Mouse (Mus musculus) heart, postnatal 14 days (tissue): ENCODE results near the gene Klhl25. TPM values are rescaled to one million over a fixed set of nuclear protein-coding genes. Genes with fewer than 3 reads are reported as not detected.
"Not testable (repeated sequence)": the region's sequence is repeated elsewhere in the genome, so short reads cannot be mapped to it uniquely, and the experiment has no call there.

Experiments
- DNase-seq, 2 experiments: peaks; one replicate each; pipeline ENCODE4 v3.0.0; 2021 to 2022
- intact Hi-C: fragments of 180-260 bp; cut with DNase I; formaldehyde crosslinking; loops from one replicate; pipeline ENCODE4 v1.15.1; 2025
- total RNA-seq, 2 experiments: library from RNA; stranded (reverse); gene quantifications; 2 replicates each; pipeline ENCODE4 v1.2.3; 2021

Gene Klhl25
- total RNA-seq, 2 experiments from 2014 or later = 6.5 to 7.4 TPM

DNA sequence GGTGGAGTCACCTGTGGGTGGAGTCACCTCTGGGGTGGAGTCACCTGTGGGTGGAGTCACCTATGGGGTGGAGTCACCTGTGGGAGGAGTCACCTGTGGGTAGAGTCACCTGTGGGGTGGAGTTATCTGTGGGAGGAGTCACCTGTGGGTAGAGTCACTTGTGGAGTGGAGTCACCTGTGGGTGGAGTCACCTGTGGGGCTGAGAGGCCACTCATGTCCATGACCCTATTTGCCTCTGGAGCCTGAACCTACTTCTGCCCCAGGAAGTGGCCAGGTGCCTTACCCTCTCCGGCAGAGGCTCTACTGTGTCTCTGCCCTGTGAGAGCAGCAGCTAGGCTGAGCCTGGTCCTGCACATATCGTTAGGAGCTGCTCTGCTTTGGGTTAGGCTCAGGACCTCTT lies 20.6 kb downstream of the Klhl25 start:
- DNase-seq = no peak
- intact Hi-C loops = no loop called here

DNA sequence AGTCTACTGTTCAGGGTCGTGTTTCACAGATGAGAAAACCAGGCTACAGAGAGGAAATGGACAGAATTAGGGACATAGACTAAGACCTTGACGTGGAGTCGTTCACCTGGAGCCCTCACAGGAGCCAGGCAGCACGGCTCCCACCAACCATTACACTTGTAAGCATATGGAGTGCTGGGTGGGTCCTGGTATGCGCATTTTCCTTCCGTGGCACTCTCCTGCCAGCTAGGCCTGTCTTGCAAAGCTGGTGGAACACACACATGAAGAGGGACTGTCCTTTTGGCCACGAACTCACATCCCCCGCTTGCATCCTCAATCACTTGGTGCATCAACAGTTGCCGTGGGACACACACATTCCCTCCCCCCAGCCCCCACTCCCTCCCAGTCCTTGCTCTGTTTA lies 22.4 kb downstream of the Klhl25 start:
- DNase-seq = no peak
- intact Hi-C loops = no loop called here

DNA sequence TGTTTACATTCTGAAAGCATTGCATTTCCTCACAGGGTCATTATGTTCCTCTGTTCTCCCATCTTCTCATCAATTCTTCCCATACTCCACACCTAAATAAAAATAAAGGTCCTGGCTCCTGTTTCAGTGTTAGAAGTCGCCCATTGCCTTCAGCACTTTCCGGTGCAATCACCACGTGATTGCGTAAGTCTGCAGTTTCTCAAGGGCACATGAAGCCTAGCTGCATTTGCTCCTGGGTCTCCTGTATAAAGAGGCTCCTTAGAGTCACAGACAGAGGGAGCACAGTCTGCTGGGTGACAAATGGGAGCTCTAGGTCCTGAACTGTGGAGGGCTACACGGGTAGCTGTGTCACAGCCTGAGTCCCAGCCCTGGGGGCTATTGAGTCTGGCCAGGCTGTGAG lies 24.1 kb downstream of the Klhl25 start:
- intact Hi-C loops = loop anchor here (2.0 kb wide), 1 partner anchor 25 kb away; no protein-coding TSS in a partner anchor
- no peak for DNase-seq

DNA sequence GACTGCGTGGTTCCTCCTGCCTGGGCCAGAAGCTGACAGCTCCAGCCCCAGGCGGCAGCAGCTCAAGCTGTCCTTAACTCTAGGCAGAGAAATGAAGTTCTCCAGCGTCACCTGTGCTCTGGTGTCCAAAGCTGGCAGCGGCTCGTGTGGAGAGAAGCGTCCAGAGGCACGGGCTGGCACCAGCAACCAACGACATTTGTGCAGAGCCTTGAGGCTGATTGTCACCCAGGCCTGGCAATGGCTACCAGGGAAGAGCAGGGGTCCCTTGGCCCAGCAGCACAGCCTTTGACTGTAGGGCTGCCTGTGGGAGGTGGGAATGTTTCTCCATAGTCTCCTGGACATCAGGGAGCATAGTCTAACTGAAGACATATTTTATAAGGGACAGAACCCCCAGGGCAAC lies 24.6 kb downstream of the Klhl25 start:
- no peak for DNase-seq
- intact Hi-C loops = loop anchor here (2.0 kb wide), 1 partner anchor 26 kb away; no protein-coding TSS in a partner anchor

DNA sequence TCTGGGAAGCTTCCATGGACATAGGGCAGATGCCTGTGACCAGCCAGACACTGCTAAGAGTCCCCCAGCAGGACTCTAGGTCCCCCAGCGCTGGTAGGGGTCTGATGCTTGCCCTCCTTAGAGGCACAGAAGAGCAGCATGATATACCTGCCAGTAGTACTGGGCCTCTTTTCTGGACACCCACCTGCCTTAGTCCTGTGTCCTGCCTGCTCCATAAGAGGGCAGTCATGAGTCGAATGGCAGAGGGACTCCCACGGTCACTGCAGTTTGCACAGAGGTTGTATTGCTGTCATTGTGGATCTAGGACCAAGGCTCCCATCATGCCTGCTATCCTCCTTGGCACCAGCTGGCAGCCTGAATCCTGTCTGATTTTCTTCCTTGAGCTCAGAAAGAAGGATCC lies 25.1 kb downstream of the Klhl25 start:
- intact Hi-C loops = loop anchor here (2.0 kb wide), 1 partner anchor 26 kb away; no protein-coding TSS in a partner anchor
- DNase-seq = no peak

DNA sequence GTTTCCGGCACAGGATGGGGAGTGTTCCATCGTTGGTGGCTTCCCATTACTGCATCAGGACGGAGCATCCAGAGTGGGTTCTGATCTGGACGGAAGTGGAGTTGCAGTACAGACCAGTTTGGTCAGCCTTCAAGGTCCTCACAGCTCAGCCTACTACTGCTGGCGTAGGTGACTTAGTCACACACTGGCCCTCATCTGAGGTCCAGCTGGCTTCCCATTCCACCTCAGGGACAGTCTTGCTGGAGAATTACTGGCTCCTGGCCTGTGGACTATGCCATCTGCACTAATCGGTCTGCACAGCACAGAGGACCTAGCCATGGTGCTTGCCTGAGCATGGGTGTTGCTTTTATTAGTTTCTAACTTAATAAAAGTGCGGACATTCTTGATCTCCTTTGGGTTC lies 25.6 kb downstream of the Klhl25 start:
- intact Hi-C loops = loop anchor here (2.0 kb wide), 1 partner anchor 27 kb away; no protein-coding TSS in a partner anchor
- no peak for DNase-seq

DNA sequence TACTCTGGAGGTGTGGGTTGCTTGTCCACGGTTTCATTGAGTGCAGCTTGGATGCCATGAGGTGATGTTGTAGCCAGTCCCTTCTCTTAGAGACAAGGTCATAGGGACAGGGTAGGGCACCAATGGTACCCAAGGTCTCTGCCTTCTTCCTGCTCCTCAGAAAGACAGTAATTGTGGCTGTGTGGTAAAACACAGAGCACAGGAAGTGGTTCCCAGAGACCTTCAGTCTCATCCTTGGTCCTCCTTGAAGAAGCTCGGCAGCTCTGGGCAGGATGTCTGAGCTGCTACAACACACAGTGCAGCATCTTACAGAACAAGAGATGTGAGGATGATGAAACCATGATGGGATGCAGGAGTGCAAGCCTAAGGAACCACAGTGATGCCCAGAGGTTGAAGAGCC lies 31.3 kb downstream of the Klhl25 start:
- intact Hi-C loops, DNase-seq: not testable (repeated sequence)

DNA sequence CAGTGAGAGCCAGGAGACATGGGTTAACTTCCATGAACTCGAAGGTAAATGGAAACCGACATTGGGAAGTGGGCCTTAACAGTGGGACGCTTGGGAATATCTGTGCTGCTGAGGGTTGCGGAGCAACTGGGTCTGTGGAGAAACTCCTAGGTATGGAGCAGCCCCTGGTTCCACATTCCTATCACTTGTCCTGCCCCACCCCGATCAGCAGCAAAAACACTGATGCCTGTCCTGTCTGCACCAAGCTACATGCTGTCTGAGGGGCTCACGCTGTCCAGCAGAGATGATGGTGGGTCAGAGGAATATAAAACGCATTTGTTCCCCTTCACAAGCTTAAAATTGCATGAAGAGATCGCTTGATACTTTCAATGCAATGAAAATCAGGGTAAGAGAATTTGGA lies 32.1 kb downstream of the Klhl25 start:
- DNase-seq = no peak
- intact Hi-C loops = loop anchor here (1.0 to 5.0 kb wide), 4 partner anchors 52 to 748 kb away; no protein-coding TSS in a partner anchor

DNA sequence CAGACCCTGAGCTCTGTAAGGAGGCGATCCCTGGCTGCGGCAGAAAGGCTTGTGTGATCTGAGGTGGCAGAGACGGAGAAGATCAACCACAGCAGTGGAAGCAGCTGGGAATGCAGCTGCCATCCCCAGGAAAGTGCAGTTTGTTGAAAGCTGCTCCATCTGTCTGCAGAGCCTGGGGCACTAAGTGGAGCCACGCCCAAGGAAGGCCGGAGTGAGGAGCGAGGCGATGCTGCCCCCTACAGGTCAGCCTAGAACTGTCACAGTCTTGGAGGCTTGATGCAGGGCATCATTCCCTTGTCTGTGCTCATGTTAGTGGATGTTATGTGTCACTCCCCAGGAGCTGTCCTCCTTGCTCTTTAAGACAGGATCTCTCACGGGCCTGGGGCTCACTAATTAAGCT lies 32.5 kb downstream of the Klhl25 start:
- peak; percentile 88 to 92 for DNase-seq
- intact Hi-C loops = loop anchor here (1.0 to 5.0 kb wide), 4 partner anchors 52 to 748 kb away; no protein-coding TSS in a partner anchor

DNA sequence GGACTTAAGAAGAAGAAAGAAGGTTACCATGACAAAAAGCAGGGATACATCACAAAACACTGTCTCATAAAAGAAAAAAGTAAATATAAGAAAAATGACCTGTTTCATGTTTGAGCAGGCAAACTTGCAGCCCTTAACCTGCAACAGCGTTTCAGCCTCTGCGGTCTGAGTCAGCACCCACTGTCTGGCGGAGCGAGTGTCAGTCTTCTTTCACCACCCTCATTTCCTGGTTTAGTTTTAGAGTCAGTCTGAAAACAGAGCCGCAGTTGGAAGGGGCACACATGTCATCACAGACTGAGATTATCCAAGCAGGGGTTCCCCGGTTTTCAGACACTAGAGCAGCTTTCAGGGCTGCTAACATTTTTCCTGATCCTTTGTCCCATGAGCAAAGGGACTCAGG lies 33.3 kb downstream of the Klhl25 start:
- DNase-seq = no peak
- intact Hi-C loops = loop anchor here (2.0 to 5.0 kb wide), 3 partner anchors 137 to 749 kb away; no protein-coding TSS in a partner anchor

DNA sequence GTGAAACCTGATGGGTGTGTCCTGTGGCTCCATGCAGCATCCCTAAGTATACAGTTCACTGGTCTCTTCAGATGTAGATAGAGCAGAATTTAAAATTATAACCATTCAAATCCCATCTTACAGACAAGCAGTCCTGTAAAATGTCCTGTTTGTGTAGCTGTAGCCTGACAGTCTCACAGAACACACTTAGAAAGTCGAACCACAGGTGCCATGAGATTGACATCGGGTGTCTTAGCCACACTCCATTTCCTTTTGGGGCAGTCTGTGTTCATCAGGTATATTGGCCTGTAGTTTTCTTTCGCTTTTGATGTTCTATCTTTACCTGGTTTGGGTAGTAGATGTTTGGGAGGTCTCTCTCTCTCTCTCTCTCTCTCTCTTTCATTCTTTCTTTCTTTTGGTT lies 33.7 kb downstream of the Klhl25 start:
- intact Hi-C loops = loop anchor here (2.0 to 5.0 kb wide), 3 partner anchors 137 to 749 kb away; no protein-coding TSS in a partner anchor
- DNase-seq = no peak

DNA sequence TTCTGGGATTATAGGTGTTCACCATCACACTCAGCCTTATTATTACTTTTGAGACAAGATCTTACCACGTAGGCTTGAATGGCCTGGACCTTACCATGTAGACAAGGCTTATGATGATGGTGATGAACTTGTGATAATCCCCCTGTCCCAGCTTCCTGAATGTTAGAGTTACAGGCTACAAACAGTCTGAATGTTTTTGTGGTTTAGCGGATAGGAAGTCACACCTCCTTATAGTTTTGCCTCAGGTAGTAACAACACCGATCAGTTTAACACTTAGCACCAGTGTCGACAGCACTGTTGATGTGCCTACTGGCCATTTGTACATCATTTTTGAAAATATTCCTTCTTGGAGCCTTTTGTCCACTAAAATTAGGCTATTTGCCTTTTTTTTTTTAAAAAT lies 43.4 kb downstream of the Klhl25 start:
- intact Hi-C loops = no loop called here
- DNase-seq = no peak

DNA sequence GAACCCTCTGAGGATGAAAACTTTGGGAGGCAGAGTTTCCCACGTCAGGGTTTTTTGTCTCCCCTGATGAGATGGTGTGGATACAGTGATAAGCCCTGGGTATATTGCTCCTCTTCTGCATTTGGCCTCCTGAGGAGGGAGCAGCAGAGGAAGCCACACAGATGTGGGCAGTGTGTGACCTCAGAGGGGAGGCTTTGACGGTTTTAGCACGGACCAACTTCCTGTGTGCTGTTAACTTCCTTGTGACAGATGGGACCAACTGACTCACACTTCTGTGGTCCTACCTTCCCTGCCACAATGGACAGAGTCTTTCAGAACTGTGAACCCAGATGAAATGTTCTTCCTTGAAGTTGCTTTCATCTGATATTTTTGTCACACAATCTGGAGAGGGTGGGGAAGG lies 44.6 kb downstream of the Klhl25 start:
- intact Hi-C loops = no loop called here
- no peak for DNase-seq

DNA sequence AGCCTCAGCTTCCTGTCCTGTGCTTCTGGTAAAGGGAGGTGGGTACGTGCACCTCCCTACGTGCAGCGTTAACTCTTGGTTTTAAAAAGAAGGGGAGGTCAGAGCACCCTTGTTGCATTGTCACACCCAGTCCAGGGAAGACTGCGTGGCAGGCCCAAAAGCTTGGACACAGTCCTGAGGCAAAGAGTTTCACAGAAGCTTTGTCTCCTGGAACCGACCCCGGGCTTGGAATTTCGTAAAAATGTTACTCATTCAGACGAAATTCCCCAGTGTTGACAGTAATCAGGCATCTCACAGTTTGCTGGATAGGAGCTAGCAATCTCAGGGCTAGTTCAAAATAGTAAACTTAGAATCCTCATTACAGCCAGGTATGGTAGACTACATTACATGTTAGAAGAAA lies 45.6 kb downstream of the Klhl25 start:
- intact Hi-C loops = no loop called here
- DNase-seq = peak; percentile 26 to 36

DNA sequence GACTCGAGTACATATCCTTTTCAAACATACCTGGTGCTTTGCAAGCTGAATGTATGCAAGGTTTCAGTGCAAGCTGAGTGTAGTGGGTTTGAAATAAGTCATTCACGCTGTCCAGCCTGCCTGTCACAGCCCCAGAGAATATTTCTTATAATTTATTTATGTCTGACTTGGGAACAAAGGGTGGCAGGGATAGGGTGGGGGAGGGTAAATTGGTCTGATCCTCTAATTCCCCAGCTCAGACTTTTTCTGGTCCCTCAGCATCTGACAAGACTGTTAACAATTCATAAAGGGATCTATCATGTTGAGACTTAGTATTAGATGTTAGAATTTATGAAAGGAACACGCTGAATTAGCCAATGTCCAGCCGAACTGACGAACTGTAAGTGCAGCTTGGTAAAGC lies 48.9 kb downstream of the Klhl25 start:
- no peak for DNase-seq
- intact Hi-C loops = no loop called here

DNA sequence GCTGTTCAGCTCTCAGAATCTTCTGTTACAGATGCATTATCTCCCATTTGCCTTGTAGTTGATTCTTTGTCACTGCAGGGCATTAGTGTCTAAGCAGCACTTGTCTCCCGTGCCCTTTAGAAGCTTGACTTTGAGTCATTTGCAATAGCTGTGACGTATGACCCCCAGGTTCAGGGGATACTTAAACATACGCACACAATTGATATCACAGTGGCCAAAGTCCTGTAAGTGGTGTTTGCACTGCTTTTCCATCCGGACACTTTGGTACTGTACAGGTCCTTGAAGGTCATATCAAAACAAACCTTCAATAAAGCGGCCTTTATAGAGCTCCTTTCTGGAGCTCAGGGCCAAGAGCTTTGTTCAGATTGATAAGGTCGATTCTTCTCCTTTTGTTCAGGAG lies 51.0 kb downstream of the Klhl25 start:
- no peak for DNase-seq

DNA sequence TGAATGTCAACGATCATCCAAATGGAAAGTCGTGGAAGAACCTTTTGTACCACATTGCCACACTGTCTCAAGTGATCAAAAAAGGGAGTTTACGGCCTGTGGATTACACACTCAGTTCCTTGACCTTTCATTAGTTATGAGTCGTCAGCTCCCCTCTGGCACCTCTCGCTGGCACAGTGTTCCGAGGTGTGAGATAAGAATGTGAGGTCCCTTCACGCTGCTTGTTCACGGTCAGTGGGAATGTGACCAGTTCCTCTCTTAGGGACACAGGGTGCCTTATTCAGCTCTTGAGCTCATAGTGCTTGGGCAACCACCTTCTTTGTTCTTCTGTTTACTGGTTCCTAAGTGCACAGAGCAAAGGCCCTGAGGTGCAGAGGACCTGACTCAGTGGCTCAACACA lies 51.4 kb downstream of the Klhl25 start:
- no peak for DNase-seq
- intact Hi-C loops = no loop called here

More for the DNA sequence above, 51.0 kb downstream of the Klhl25 start:
- intact Hi-C loops = no loop called here

DNA sequence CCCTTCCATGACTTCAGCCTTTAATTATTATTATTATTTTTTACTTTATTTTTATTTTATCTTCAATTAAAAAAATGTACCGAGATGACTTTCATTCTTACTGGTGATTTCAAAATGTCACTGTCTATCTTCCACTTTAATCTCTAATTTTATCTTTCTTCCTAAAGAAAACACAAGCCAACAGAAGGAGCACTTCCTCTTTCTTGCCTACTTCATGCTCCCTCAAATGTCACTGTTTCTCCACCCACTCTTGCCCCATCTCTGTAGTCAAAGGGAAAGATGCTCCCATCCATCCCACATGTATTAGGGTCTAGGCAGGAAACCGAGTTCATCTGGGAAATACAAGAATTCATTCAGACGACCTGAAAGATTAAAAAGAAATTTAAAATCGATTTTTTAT lies 51.8 kb downstream of the Klhl25 start:
- DNase-seq = no peak
- intact Hi-C loops = no loop called here

DNA sequence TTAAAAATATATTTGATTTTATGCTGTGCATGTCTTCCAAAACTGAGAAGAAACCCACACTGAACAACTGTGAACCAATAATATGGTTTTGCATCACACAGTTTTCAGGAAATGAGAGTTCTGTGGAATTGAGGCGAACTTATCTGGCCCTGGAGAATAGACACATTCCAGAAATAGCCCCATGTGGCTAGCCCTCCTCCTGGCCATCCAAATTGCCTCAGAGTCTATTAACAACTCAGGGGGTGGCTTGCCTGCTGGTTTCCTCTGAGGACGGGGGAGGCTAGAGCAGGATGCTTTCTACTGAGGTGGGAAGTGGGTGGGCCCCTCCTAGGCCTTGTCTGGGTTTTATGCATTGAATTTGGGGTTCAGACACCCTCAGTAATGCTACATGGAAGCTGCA lies 57.0 kb downstream of the Klhl25 start:
- intact Hi-C loops = no loop called here
- no peak for DNase-seq

DNA sequence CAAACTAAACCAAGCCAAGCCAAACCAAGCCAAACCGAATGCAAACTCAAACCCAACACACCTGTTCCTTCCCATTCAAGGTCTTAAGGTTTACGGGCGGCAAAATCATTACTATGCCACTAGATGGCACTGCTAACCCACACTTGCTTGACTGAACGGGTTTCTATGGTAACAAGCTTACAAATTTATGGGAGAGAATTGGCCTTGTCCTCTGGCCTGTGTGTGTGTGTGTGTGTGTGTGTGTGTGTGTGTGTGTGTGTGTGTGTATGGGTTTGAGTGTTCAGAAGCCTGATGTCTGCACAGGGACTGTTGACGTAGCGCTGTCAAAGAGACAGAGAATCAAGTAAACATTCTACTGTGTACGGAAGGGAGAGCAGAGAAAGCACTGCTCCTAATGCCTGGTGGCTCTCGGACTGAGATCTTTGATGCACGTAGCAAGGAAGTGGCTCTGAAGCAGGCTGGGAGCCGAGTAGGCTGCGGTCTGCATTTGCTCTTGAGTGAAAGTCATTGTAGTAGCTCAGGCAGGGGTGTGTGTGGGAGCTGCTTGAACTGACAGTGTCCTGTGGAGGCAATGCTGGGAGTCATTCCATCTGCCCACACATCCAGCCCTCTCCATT lies 62.0 kb downstream of the Klhl25 start:
- intact Hi-C loops = loop anchor here (5.0 kb wide), 2 partner anchors 442 to 1032 kb away; no protein-coding TSS in a partner anchor
- peak; percentile 34 to 52 for DNase-seq

DNA sequence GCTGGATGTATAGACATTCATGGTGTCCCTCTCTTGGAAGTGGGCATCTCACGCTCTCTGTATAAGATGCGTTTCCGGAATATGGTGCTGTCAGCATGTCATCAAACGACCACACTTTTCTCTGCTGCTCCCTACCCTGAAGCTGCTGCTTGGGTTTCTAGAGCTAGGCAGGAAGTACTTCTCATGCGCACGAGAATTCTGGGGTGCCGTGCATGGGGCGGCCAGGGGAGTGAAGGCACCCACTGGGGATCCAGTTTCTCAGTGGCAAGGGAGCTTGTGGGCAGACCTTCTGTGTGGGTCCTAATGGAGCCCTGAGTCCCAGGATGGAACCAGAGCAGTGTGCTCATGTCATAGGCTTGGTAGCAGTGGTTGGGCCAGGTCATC lies 62.5 kb downstream of the Klhl25 start:
- DNase-seq = no peak
- intact Hi-C loops = loop anchor here (5.0 kb wide), 2 partner anchors 442 to 1032 kb away; no protein-coding TSS in a partner anchor

DNA sequence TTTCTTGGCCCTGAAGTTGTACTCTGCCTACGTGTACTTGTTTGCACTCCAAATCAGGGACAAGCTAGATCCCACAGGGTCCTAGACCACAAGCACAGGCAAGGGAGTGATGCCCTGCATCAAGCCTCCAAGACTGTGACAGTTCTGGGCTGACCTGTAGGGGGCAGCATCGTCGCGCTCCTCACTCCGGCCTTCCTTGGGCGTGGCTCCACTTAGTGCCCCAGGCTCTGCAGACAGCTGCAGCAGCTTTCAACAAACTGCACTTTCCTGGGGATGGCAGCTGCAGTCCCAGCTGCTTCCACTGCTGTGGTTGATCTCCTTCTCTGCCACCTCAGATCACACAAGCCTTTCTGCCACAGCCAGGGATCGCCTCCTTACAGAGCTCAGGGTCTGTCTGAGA lies 65.8 kb downstream of the Klhl25 start:
- intact Hi-C loops = loop anchor here (5.0 kb wide), 2 partner anchors 438 to 1028 kb away; no protein-coding TSS in a partner anchor
- peak; percentile 81 to 87 for DNase-seq
